Mouse (Mus musculus) ovary, postnatal 14 days (tissue): ENCODE measurements around the gene Hlcs.

Experiments used
- DNase-seq: peaks from one replicate; pipeline ENCODE4 v3.0.0; 2022; ENCODE audit warnings: low spot score

Hlcs gene

DNA sequence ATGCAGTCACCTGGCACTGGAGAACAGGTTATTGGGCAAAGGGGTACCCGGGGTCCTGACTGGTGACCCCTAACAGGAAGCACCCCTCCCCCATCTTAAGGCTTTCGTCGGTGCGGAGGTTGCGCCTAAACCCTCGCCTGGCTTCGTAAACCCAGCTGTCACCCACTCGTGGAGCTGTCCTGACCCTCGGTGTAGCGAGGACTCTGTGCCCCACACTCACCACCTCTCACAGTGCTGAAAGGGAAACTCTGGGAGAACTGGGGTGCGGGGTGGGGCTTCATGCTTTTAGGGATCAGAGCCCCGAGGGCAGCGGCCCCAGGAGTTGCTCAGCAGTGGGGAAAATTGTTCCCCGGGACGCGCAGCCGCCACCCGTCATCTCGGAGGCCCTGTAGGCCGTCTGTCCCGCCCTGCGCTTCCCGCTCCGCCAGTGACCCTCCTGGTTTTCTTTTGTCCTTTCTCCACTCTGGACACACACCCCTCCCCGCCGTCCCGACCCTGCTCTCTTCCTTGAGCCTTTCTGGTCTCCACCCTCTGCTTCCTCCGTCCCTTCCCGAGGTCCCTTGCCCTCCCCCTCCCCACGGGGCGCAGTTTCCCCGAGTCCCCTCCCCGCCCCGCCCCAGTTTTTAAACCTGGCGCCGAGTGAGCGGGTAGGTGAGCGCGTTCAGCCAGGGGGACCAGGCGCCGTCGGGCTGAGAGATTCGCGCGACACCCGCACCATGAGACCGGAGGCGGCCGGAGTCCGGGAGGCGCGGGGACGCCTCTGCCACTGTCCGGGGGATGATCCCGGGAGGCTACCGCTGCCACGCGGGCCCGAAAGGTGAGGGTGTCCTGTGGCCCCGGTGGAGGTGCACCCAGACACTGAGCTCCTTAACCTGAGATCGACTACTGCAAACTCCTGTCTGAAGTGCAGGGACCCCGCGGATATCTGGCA is 14.7 kb upstream of the Hlcs start, which contains the start of gene Ripply3:
TSS of gene Ripply3 (plus strand) at position 640 of the 931 bp plus-strand sequence.
- peak; percentile 25 for DNase-seq

DNA sequence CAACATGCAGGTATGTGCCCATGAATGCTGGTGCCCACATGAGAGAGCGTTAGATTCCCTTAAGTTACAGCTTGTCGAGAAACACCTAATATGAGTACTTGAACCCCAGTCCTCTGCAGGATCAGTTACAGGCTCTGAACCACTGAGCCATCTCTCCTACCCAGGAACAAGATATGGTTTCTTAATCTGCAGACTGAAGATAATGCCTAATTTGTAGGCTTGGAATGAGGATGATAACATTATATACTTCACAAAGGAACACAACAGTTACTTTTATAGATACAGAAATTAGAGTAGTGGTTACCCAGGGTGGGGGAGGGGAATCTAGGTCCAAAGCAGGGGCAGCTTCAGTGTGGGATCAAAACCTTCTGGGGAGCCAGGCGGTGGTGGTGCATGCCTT is 12.6 kb upstream of the Hlcs start:
- no peak for DNase-seq

DNA sequence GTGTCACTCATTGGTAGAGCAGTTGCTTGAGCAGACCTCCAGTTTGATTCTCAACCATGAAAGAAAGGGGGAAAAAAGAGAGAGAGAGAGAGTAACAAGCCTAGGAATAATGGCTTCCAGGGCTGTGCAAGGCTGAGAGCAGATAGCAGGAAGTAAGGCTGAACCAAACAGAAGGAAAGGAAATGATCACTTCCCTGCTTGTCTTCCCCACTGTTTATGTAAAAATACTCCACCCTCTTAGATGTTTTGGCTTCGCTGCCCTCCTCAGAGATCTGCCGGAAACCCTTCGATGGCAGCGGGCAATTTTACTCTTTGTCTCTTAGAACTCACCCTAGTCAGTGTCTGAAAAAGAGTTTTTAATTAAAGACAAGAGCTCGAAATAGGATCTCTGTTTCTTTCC is 10.3 kb upstream of the Hlcs start:
- DNase-seq = no peak

DNA sequence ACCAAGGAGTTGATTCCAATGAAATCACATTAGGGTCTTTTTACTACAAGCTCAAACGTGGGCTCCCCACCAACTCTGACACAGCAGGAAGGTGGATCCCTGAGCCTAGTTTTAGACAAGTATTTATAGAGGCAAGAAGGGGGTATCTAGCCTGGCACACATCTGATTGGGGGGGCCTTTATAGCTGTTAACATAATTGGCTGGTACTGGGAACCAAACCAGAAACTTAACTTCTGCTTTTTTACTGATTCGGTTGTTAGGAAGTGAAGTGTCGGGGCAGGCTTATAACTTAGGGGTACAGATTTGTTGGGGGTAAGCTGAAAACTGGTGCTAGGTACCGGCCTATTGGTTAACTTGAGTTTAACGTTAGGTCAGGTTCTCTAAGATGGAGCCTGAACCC is 6.9 kb upstream of the Hlcs start:
- DNase-seq = no peak

DNA sequence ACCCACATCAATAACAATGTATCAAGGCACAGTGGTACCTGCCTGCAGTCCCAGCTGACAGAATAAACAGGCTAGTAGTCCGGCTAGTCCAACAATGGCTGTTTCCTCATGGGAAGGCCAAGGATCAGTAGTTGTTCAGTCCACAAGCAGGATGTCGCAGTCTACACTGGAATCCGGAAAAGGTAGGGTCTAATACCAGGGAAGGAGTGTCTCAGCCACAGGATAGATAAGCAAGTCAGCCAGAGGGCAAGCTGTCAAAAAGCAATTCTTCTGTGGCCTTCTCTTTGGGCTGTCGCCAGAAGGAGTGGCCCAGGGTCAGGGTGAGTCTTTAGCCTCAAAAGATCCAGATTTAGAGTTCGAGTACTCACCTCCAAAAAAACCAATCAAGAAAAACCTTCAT is 4.4 kb upstream of the Hlcs start:
- no peak for DNase-seq

DNA sequence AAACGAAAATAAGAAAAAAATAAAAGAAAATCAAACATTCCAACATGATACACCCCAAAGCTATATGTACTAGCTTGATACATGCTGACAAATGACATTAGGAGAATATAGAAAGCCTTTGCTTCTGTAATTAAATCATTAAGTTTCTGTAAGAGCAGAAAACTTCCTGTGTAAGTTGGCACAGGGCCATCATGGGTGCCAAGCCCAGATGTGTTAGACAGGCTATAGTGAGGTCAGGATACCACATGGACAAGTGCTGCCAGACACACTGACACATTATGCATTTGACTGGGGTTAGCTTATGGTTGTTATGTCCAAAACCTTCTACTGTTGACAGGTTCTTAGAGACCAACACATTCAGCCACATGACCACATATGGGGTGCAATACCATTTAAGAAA is 1.8 kb upstream of the Hlcs start:
- DNase-seq = no peak

DNA sequence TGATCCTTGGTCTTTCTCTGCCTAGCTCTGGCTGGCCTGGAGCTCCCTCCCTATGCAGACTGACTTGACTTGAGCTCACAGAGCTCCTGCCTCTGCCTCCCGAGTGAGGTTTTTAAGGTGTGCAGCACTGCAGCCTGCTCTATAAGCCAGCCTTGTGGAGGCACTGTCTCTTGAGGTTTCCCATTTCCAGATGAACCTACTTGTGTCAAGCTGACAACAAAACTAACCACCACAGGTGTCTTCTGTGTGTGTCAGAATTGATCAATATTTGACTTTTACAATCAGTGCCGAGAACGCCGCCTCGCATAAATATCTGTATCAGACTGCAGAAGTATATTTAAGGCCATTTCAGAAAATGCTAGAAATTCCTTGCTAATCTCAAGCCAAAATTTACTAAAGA is 1.3 kb upstream of the Hlcs start:
- DNase-seq = no peak

DNA sequence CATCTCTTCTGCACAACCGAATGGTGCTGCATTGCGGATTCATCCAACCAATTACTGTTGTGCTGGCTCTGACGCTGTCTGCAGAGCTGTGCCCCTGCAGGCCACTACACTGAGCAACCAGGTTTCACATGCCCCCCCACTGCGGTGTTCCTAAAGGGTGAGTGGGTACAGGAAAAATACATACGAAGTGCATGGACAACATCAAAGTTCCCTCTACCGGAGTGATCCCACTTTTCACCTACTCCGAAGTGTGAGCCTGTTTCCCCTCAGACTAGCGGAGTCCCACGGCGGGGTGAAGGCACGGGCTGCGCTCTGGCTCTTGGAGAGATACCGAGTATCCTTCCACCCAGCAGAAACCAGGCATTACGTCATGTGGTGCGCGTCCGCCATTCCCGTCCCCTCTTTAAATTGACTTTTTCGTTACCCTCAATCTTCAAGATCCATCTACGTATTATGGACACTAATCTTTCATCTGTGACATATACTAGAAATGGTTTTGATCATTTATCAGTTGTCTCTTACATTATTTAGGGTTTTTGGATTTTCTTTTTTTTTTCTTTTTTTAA is 625 bp downstream of the Hlcs start:
- peak; percentile 66 for DNase-seq

DNA sequence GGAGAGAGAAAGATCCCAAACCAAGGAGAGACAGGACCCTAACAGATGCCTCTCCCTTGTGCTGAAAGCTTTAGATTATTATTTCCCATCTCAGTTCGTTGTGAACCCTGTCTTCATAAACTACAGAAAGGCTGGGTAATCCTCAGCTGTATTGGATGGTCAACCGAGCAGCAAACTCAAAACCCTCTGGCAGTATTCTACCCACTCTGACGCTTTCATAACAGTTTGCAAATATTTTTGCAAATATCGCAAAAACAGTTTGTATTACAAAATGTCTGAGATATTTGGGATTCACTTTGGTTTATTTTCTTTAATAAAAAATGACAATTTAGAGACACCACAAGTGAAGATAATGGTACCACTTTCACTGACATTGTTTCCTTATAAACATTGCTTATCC is 1.4 kb downstream of the Hlcs start:
- no peak for DNase-seq

DNA sequence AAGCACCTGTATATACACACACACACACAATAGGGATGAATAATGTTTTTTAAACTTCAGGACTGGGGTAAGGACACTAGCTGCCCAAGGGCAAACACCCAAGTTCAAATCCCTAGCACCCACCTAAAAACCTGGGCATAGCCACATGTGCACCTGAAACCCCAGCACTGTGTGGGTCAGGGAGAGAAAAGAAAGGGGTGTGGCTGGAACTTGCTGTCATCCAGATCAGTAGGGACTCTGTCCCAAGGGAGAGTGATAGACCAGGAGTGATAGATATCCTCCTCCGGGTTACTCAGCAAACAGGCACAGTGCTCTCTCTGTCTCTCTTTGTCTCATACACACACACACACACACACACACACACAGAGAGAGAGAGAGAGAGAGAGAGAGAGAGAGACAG is 2.0 kb downstream of the Hlcs start:
- DNase-seq = no peak

DNA sequence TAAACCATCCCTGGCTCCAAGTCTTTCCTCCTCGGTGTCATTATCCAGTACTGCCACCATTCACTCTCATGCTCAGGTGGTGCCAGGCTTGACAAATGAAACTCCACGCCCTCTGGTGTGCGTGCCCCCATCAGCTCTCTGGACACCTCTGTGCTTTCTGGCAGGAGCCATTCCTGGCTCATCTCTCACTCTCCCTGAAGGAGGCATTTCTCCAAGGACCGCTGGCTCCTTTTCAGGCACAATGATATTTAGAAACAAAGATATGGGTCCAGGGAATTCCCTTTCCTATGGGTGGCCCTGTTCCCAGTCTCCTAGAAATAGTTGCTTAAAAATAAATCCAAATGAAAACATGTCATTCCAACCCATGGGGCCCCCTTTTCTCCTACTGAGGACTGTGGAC is 4.3 kb downstream of the Hlcs start:
- no peak for DNase-seq

DNA sequence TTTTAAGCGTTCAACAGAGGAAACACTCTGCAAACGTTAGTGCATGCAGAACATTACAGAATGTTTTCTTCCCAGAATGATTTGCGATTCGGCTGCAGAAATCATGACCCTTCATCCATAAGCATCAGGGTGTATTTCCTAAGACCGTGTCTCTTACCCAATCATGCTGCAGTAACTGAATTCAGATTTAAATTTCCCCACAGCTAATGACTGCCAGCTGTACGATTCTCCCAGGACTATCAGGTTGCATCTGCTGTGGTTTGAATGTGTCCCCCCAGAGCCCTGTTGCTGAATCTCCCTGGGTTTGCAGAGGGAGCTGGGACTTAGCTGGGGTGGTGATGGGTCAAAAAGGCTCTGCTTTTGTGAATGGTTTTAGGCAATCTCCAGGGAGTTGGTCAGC is 5.4 kb downstream of the Hlcs start:
- DNase-seq = no peak

DNA sequence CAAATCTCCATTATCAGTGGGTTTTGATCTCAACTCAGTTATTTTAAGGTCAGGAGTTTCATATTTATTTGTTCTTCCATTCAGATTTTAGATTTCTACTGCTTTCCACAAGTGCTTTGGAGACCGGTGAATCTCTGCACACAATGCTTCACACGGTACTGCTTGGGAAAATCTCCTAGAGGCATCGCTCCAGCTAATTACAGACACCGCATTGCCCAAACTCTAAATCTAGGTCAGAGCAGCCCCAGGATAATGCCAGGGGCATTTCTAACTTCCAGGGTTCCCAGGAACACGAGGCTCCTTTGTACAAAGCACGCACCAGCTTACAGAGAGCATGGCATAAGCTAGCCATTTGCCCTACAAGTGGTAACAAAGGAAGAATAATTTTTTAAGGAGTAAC is 5.8 kb downstream of the Hlcs start:
- no peak for DNase-seq

DNA sequence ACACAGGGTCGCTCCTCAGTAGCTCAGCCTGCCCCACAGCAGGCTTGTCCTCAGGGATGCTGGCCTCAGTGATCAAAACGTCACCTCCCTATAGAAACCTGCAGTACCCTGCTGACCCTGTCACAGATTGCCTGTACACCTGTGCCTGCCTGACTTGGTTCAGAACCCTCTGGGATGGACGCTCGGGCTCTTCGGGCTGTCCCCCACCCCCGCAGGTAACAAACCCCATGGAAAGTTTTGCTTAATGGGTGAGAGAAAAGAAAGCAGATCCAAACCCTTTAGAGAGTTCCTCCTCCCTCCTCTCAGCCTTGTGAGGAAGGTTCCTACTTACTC is 10.2 kb downstream of the Hlcs start:
- no peak for DNase-seq

DNA sequence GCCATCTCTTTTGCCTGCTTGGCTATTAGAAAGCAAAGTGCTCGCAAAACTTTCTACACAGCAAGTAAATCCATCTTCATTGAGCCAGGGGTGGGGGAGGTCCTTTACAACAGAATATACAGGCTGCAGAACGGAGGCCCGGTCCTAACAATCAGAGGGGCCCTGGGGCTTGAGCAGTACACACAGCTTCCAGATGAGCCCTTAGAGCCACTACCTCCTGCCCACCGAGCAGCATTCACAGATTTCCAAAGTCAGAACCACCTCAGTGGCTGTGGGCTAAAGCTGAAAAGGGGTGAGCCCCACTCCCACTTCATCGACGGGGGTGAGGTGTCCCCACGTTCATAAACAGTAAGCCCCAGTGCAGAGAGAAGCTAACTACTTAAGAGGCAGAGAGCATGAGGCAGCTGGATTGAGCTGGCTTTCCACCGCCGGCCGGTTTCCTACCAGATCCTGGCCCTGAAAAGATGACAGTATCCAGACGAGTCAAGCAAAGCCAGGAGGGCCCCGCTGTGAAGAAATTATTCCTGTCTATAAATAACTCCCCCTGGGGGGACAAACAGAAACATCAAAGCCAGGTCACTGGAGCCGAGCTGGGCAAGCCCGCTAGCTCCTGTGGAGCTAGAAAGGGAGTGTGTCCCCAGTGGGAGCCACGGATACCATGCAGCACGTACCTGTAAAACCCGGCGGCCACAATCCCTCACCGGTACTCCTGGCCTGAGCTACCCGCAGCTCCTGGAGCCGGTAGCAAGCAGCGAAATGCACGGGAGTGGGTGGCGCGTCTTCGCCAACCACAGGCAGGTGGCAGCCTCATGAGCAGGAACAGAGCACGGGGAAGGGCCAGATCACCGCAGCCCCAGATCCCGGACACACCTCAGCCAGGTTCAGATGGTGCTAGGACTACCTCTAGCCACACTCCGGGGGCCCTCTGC is 10.8 kb downstream of the Hlcs start:
- DNase-seq = no peak

DNA sequence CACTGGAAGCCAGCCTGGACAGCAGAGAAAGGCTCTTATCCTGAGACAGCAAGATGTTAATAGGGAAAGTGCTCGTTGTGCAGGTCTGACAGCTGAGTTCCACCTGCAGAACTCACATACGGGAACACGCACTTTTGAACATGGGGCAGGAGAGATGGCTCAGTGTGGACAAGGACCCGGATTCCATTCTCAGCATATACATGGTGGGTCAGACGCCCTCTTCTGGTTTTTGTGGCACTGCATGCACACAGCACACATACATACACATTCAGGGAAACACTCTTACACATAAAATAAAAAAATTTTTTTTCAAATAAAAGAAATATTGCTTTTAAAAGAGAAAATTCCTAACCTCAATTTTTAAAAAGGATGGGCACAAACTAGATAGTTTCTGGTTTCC is 11.7 kb downstream of the Hlcs start:
- no peak for DNase-seq

DNA sequence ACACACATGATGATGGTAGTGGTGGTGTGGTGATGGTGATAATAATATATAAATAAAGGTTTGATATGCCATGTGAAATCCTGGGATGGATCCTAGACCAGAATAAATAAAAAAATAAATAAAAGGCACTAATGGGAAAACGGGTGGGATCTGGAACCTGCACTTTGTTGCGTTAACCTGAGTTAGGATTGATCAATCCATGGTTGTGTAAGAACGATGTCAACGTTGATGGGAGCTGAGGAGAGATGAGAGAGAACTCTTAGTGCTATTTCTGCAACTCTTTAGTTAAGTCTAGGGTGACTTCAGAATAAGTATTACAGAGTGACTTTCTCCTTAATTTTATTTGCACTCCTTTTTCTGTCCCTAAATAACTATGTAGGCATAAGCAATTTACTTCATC is 12.2 kb downstream of the Hlcs start:
- DNase-seq = no peak

DNA sequence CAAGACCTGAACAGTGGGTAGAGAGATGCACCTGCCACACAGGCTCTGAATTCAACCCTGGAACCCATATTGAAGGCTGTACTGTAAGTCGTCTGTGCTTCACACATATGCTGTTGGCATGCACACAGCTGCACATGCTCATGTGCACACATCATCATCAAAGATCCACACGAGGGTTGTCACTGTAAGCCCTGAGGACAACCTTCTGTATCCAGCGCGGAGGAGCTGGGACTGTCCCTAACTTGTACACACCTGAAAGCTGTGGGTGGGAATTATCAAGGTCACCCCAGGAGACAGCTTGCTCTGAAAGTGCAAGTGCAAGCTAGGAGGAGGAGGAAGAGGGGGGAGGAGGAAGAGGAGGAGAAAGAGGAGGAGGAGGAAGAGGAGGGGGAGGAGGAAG is 14.2 kb downstream of the Hlcs start:
- no peak for DNase-seq

DNA sequence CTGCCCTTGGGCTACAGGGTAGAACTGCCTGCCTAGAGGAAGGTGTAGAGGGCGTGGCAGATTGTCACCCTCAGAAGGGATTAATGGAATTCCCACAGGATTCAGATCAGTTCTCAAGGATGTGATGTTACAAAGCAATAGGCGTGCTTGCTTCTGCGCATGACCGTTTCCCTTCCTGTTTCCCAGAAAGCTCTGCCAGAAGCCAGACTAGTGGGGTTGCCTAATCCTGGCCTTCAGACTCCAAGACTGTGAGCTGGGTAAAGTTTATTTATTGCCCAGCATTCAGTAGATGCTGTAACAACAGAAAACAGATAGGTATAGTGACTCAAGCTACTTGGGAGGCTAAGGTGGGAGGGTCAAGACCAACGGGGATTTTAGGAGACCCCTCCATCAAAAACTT is 15.3 kb downstream of the Hlcs start:
- no peak for DNase-seq

DNA sequence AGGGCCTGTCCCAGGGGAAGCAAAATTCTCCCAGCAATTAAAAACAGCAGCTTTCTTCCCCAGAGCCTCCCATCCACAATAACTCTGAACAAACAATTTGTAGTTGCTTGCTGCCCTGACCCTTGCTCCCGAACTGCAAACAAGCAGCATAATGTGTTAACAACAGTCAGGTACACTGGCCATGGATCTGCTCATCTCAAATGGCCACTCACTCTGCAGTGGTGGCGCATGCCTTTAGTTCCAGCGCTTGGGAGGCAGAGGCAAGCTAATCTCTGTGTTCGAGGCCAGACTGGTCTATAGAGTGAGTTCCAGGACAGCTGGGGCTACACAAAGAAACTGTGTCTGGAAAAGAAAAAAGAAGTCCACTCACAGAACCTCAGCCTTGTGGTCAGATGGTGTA is 22.2 kb downstream of the Hlcs start:
- no peak for DNase-seq

DNA sequence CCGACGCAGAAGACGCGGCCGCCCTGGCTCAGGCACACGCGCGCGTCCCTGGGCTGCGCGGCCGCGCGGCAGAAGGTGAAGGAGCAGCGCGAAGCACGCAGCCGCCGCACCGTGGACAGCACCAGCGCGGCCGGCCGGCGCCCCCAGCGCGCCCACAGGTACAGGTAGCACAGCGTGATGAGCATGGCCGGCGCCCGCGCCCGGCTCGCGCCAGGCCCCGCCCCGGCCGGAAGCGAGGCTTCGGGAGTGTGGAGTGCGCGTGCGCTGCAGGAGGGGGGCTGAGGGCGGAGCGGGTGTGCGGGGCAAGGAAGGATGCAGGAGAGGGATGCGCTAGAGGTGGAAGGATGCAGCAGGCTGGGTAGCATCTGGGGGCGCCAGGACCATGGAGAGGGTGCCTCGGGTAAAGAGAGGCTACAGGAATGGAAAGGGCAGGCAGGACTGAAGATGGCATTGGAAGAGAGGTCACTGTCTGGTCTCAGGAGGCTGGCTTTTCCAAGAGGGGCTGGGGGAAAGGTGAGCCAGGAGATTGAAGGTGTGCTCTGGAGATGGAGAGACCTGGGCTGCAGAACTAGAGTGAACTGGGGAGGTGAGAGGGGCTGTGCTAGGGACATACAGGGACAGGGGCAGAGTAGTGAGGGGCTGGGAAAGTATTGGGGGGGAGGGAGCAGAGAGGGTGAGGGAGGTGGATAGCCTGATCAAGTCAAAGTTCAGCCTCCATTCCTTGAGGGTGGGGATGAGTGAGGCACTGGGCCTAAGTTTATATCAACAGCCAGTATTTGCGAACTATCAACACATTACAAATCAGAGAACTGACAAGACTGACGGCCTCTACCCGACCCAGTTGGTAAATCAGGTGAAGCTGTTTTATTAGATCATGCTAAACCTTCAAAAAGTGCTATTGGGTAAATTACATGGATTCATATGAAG is 23.0 kb downstream of the Hlcs start:
- DNase-seq = peak; percentile 66
